ENCODE assay signal across 7 mouse cellular contexts in the genomic region with DNA sequence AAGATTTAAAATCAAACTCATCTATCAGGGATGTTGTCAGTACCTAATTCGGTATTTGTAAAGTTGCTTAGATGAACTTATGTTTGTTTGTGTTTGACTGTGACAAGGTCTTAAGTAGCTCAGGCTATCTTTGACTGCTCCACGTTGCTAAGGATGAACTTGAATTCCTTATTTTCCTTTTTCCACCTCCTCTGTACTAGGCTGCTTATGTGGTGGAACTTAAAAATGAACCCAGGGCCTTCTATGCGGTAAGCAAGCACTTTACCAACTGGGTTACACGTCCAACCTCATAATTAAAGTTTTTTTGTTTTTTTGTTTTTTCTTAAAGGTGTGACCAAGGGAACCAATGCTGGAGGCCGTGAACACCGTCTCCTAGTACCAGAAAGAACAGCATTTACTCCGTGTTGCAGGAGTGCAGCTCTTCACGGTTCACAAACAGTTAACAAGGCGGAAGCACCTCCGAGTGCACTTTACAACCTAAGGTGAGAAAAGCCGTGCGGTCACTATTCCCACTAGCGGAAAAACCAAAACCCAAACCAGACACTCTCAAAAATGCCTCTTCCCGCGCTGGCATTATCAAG. TPM values are rescaled to one million over a fixed set of nuclear protein-coding genes. Genes with fewer than 3 reads are reported as not detected.
DNase-seq lines count a peak whose midpoint lies in the region; ATAC-seq and TF ChIP-seq lines count a peak whose summit lies in the region.

Gene Zcchc7 (plus strand): TSS at position 325 of the 581 bp plus-strand sequence.

- intact Hi-C loops in left cerebral cortex, postnatal 36 days (cut with DNase I): loop anchor here (10.0 kb wide), 2 partner anchors 139 to 431 kb away; no protein-coding TSS in a partner anchor

- H3K36me3 ChIP-seq in spleen, adult 2 months (ENCODE audit: control insufficient read depth, insufficient read depth, low read length): no peaks in the 10 kb centered on the region
- H3K36me3 ChIP-seq in embryonic facial prominence, embryonic 11.5 days (replicated peaks; ENCODE audit: control insufficient read depth, insufficient read depth, low read depth, low read length): no peaks in the 10 kb centered on the region
- H3K36me3 ChIP-seq in heart, embryonic 14.5 days (ENCODE audit: control insufficient read depth, insufficient read depth, low read length): no peaks in the 10 kb centered on the region
- H3K36me3 ChIP-seq in neural tube, embryonic 13.5 days: no peaks in the 10 kb centered on the region

- peak within 1 kb of the TSS; percentile 93 for H3K9ac ChIP-seq in embryonic facial prominence, embryonic 11.5 days (replicated peaks; ENCODE audit: low read length)
- H3K9ac ChIP-seq in heart, embryonic 14.5 days (ENCODE audit: low read length): peak within 1 kb of the TSS; percentile 95
- peak within 1 kb of the TSS; percentile 86 for H3K9ac ChIP-seq in neural tube, embryonic 13.5 days

- peak within 1 kb of the TSS; percentile 99 for H3K4me3 ChIP-seq in spleen, adult 2 months (ENCODE audit: extremely low read depth, insufficient read depth, insufficient read length)
- peak within 1 kb of the TSS; percentile 94 for H3K4me3 ChIP-seq in embryonic facial prominence, embryonic 11.5 days (ENCODE audit: low read depth, low read length)
- H3K4me3 ChIP-seq in heart, embryonic 14.5 days (ENCODE audit: control insufficient read depth in 1 of 2, insufficient read depth in 1 of 2, low read depth in 1 of 2, low read length in 2 of 2): peak within 1 kb of the TSS; percentile 91 to 92
- H3K4me3 ChIP-seq in neural tube, embryonic 13.5 days: peak within 1 kb of the TSS; percentile 61

- ATAC-seq in embryonic facial prominence, embryonic 11.5 days (replicated peaks; ENCODE audit: insufficient number of reproducible peaks, low FRiP score, low TSS enrichment, low read depth): peak; percentile 66
- ATAC-seq in heart, embryonic 14.5 days (ENCODE audit: insufficient number of reproducible peaks, insufficient read depth, low FRiP score, low read depth): peak; percentile 9; the same call in 1 of the 2 replicates
- ATAC-seq in neural tube, embryonic 13.5 days (ENCODE audit: low read depth): peak; percentile 73

- no peaks in the 10 kb centered on the region for H3K27me3 ChIP-seq in spleen, adult 2 months (ENCODE audit: control insufficient read depth, insufficient read depth, low read length)
- no peaks in the 10 kb centered on the region for H3K27me3 ChIP-seq in embryonic facial prominence, embryonic 11.5 days (ENCODE audit: control insufficient read depth, insufficient read depth, low read length)
- H3K27me3 ChIP-seq in heart, embryonic 14.5 days (ENCODE audit: control insufficient read depth, insufficient read depth, low read length): no peaks in the 10 kb centered on the region
- 0 out of 2 replicates have a peak, but pooled peaks cover 3% of the 10 kb centered on the region for H3K27me3 ChIP-seq in neural tube, embryonic 13.5 days

- DNase-seq in spleen, adult 2 months (ENCODE audit: low read depth in 1 of 2, low spot score in 2 of 2): no peak
- DNase-seq in spleen, postnatal 10 days (ENCODE audit: low spot score in 2 of 2): no peak
- DNase-seq in embryonic facial prominence, embryonic 11.5 days (ENCODE audit: low spot score): no peak
- DNase-seq in left cerebral cortex, postnatal 36 days (ENCODE audit: low spot score in 2 of 2): no peak
- DNase-seq in spleen, adult 18-20 months: no peak

- no peak for TF ChIP-seq POLR2A in spleen, adult 2 months (IDR thresholded peaks at IDR 0.05; ENCODE audit: low read depth, low read length)

- TF ChIP-seq CTCF in spleen, adult 2 months (IDR thresholded peaks at IDR 0.05; ENCODE audit: extremely low read depth, insufficient read depth, insufficient read length, insufficient replicate concordance): no peak

- H3K9me3 ChIP-seq in embryonic facial prominence, embryonic 11.5 days (replicated peaks; ENCODE audit: control insufficient read depth, low read length): no peaks in the 10 kb centered on the region
- no peaks in the 10 kb centered on the region for H3K9me3 ChIP-seq in heart, embryonic 14.5 days (ENCODE audit: control insufficient read depth, low read length)
- no peaks in the 10 kb centered on the region for H3K9me3 ChIP-seq in neural tube, embryonic 13.5 days

- WGBS in spleen, adult 2 months: 6% methylated on average over 15 of the region's 15 CpGs
- WGBS in embryonic facial prominence, embryonic 11.5 days: 4% methylated on average over 15 of the region's 15 CpGs
- WGBS in heart, embryonic 14.5 days: 5% methylated on average over 15 of the region's 15 CpGs
- WGBS in neural tube, embryonic 13.5 days: 6% methylated on average over 15 of the region's 15 CpGs

- H3K4me2 ChIP-seq in embryonic facial prominence, embryonic 11.5 days (ENCODE audit: low read depth, low read length): peak within 1 kb of the TSS; percentile 67
- peak within 1 kb of the TSS; percentile 68 for H3K4me2 ChIP-seq in heart, embryonic 14.5 days (ENCODE audit: low read length)
- peak within 1 kb of the TSS; percentile 83 for H3K4me2 ChIP-seq in neural tube, embryonic 13.5 days

- H3K4me1 ChIP-seq in spleen, adult 2 months (ENCODE audit: control insufficient read depth, insufficient read depth, insufficient read length): no peaks in the 10 kb centered on the region; the same call in 1 of the 2 replicates
- no peaks in the 10 kb centered on the region for H3K4me1 ChIP-seq in embryonic facial prominence, embryonic 11.5 days (ENCODE audit: control insufficient read depth, insufficient read depth, low read length)
- no peaks in the 10 kb centered on the region for H3K4me1 ChIP-seq in heart, embryonic 14.5 days (ENCODE audit: control insufficient read depth in 2 of 2, insufficient read depth in 2 of 2, low read length in 2 of 2)
- peaks cover 21% of the 10 kb centered on the region for H3K4me1 ChIP-seq in neural tube, embryonic 13.5 days (replicated peaks)

- peak within 1 kb of the TSS; percentile 99 for H3K27ac ChIP-seq in spleen, adult 2 months (ENCODE audit: insufficient read depth, low read length)
- peak within 1 kb of the TSS; percentile 75 for H3K27ac ChIP-seq in embryonic facial prominence, embryonic 11.5 days (replicated peaks; ENCODE audit: low read depth, low read length)
- peak within 1 kb of the TSS; percentile 86 to 88 for H3K27ac ChIP-seq in heart, embryonic 14.5 days (replicated peaks in 1 of 2; ENCODE audit: control insufficient read depth in 1 of 2, insufficient read depth in 1 of 2, low read depth in 2 of 2, low read length in 2 of 2)
- H3K27ac ChIP-seq in neural tube, embryonic 13.5 days (replicated peaks): peak within 1 kb of the TSS; percentile 92

RNA-seq across cellular contexts. Expression of gene Zcchc7, which starts in this region (rescaled TPM):
- polyA plus RNA-seq in spleen, adult 2 months (2012; rRNA removed): 10.1 and 13.3 TPM in 2 replicates
- polyA plus RNA-seq in embryonic facial prominence, embryonic 11.5 days (2014; fragmentation: Nextera tagmentation; extraction: Ambion mirVana): 16.3 and 19.0 TPM in 2 replicates
- 24.9 and 26.2 TPM in 2 replicates for polyA plus RNA-seq in heart, embryonic 14.5 days (2014; fragmentation: Nextera tagmentation; extraction: Ambion mirVana)
- 10 to 100 TPM; 39.6 to 71.4 TPM for total RNA-seq in left cerebral cortex, postnatal 36 days (2021)
- 34.4 and 36.5 TPM in 2 replicates for polyA plus RNA-seq in neural tube, embryonic 13.5 days (2015; fragmentation: Nextera tagmentation; extraction: Ambion mirVana)

Comparison
In these comparisons a context has a peak if more than half of its experiments do, and no peak if none do; other contexts are left out.
1. ATAC-seq: peak in every context shown above with its lines; median percentile 73 in neural tube, embryonic 13.5 days; 66 in embryonic facial prominence, embryonic 11.5 days; 9 in heart, embryonic 14.5 days.